Mouse (Mus musculus) midbrain, embryonic 13.5 days (tissue): ENCODE measurements around the gene Stag3. TPM values are rescaled to one million over a fixed set of nuclear protein-coding genes. Genes with fewer than 3 reads are reported as not detected.

Experiments used
- ATAC-seq: fragments of 200-750 bp; cut with Nextera tagmentation; 2 replicates; pipeline ENCODE4 v1.8.0; 2017; ENCODE audit warnings: mild to moderate bottlenecking, moderate TSS enrichment, moderate library complexity
- H3K27ac ChIP-seq: fragments of 300-500 bp; sonication (generic); 2 replicates; pipeline ENCODE4 v1.5.1; 2015; ENCODE audit warnings: inconsistent platforms, mild to moderate bottlenecking, moderate library complexity
- H3K27me3 ChIP-seq: fragments of 300-500 bp; sonication (generic); 2 replicates; pipeline ENCODE4 v1.6.1; 2015; ENCODE audit warnings: mild to moderate bottlenecking, inconsistent platforms
- H3K36me3 ChIP-seq: fragments of 300-500 bp; sonication (generic); 2 replicates; pipeline ENCODE4 v1.6.1; 2015; ENCODE audit warnings: mild to moderate bottlenecking, inconsistent platforms
- H3K4me1 ChIP-seq: fragments of 300-500 bp; sonication (generic); replicated peaks from 2 replicates; pipeline ENCODE4 v1.6.1; 2015; ENCODE audit warnings: inconsistent platforms
- H3K4me2 ChIP-seq: fragments of 300-500 bp; sonication (generic); replicated peaks from 2 replicates; pipeline ENCODE4 v1.6.1; 2015; ENCODE audit warnings: moderate library complexity, mild to moderate bottlenecking, inconsistent platforms
- H3K4me3 ChIP-seq: fragments of 300-500 bp; sonication (generic); replicated peaks from 2 replicates; pipeline ENCODE4 v1.5.1; 2015; ENCODE audit warnings: mild to moderate bottlenecking, inconsistent platforms
- H3K9ac ChIP-seq: fragments of 300-500 bp; sonication (generic); replicated peaks from 2 replicates; pipeline ENCODE4 v1.6.1; 2015; ENCODE audit warnings: mild to moderate bottlenecking, inconsistent platforms
- H3K9me3 ChIP-seq: fragments of 300-500 bp; sonication (generic); 2 replicates; pipeline ENCODE4 v1.6.1; 2016; ENCODE audit warnings: mild to moderate bottlenecking, inconsistent platforms
- WGBS: fragments of 180-500 bp; shearing (Covaris S2); methylation state at CpG from one replicate; pipeline ENCODE4 v1.1.7; 2015; 5-methylcytosine and 5-hydroxymethylcytosine counted together
- polyA plus RNA-seq: library from polyadenylated mRNA; unstranded; fragments of >200 nt; fragmentation: Nextera tagmentation; extraction: Ambion mirVana; gene quantifications from 2 replicates; pipeline ENCODE4 v1.2.1, GENCODE M21; 2015

The Stag3 gene
- polyA plus RNA-seq, 1 experiment from 2014 or later = 4.8 TPM

DNA sequence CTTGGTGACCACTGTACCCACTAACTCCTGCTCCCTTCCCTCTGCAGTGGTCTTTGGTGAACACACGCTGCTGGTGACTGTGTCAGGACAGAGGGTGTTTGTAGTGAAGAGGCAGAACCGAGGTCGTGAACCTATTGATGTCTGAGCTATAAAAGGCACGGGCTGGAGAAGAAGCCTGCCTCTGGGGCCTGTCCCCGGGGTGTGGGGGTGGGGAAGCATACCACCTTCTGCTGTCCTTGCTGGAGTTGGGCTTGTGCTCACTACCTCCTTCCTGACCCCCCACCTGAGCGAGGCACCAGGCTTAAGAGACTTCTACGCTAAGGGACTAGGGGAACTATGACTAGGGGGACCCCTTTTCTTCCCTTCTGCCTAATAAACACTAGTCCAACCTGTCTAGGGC is 21.0 kb upstream of the Stag3 start:
- peaks cover 50% of the 10 kb centered on the region for H3K36me3 ChIP-seq
- no peak overlapping the region for H3K4me2 ChIP-seq
- no peak overlapping the region for H3K27ac ChIP-seq
- H3K4me3 ChIP-seq = no peak overlapping the region
- ATAC-seq = no peak
- no peak overlapping the region for H3K9ac ChIP-seq
- peaks cover 31% of the 10 kb centered on the region for H3K4me1 ChIP-seq
- H3K27me3 ChIP-seq = no peaks in the 10 kb centered on the region
- WGBS = 80% methylated on average over 7 of the region's 7 CpGs
- no peaks in the 10 kb centered on the region for H3K9me3 ChIP-seq

DNA sequence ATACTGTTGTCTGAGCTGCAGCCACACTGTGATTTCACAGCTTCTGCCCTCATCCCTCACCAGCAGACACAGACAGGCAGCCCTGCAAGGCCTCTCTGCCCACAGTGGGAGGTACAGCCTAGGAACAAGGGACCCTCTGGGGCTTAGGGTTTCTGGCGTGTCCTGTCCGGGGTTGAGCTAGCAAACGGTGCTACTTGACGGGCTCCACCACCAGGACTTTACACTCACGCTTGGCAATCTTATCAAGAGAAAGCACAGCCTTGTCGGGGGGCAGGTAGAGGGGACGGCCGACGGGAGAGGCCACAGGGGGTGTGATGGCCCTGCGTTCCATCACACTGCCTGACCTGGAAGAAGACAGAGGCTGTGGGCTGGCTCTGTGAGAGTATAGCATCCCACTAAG is 20.0 kb upstream of the Stag3 start:
- H3K4me1 ChIP-seq = peaks cover 37% of the 10 kb centered on the region
- H3K27ac ChIP-seq = no peak overlapping the region
- 0 out of 2 replicates have a peak overlapping the region, but pooled peaks have one; percentile 1 for H3K9ac ChIP-seq
- no peak overlapping the region for H3K4me2 ChIP-seq
- peaks cover 50% of the 10 kb centered on the region for H3K36me3 ChIP-seq
- H3K9me3 ChIP-seq = no peaks in the 10 kb centered on the region
- WGBS = 90% methylated on average over 10 of the region's 10 CpGs
- ATAC-seq = no peak
- no peaks in the 10 kb centered on the region for H3K27me3 ChIP-seq
- no peak overlapping the region for H3K4me3 ChIP-seq

DNA sequence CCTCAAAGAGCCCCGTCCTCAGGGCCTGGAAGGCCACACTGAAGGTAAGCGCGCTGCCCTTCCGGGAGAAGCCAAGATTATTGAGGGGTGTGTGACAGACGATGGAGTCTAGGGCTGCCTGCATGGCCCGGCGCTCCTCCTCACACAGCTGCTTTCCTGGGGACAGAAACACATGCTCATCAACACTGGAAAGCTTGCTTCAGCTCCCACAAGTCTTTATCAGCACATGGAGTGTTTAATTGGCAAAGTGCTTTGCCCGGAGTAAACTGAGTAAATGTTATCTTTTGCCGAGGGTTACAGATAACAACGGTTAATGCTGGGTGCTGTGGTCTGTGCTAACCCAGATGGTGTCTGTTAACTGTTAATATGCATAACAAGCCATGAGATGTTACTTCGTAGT is 19.2 kb upstream of the Stag3 start:
- Histone ChIP-seq H3K36me3 (peaks cover 52% of the 10 kb centered on the region), H3K9ac (no peak overlapping the region)
- no peak for ATAC-seq

DNA sequence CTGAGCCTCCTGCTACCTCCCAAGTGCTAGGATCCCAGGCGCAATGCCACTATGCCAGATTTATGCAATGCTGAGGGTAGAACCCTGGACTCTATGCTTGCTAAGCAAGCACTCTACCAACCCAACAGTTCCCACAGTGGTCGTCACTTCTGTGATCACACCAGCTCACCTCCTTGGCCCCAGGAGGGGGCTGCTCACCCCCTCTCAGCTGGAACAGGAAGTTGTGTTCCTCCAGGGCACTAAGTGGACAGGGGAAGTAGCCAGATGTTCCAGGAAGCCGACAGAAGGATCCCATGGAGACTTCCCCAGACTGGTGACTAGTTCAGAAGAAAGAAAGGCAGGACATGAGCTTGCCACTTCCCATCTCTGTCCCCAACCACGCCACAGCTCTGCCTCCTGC is 18.0 kb upstream of the Stag3 start:
- H3K36me3 ChIP-seq = peaks cover 60% of the 10 kb centered on the region
- ATAC-seq = no peak
- peak overlapping the region; percentile 77; the same call in 1 of the 2 replicates for H3K4me3 ChIP-seq
- no peak overlapping the region for H3K27ac ChIP-seq
- peak overlapping the region; percentile 99 for H3K4me2 ChIP-seq
- H3K9ac ChIP-seq = 0 out of 2 replicates have a peak overlapping the region, but pooled peaks have one; percentile 95
- H3K9me3 ChIP-seq = no peaks in the 10 kb centered on the region
- H3K27me3 ChIP-seq = no peaks in the 10 kb centered on the region
- H3K4me1 ChIP-seq = peaks cover 29% of the 10 kb centered on the region
- 90% methylated on average over 4 of the region's 4 CpGs for WGBS

More for the DNA sequence above, 19.2 kb upstream of the Stag3 start:
- H3K4me3 ChIP-seq = no peak overlapping the region
- no peak overlapping the region for H3K27ac ChIP-seq
- H3K9me3 ChIP-seq = no peaks in the 10 kb centered on the region
- 92% methylated on average over 11 of the region's 11 CpGs for WGBS
- H3K4me1 ChIP-seq = peaks cover 40% of the 10 kb centered on the region
- H3K27me3 ChIP-seq = no peaks in the 10 kb centered on the region
- no peak overlapping the region for H3K4me2 ChIP-seq

DNA sequence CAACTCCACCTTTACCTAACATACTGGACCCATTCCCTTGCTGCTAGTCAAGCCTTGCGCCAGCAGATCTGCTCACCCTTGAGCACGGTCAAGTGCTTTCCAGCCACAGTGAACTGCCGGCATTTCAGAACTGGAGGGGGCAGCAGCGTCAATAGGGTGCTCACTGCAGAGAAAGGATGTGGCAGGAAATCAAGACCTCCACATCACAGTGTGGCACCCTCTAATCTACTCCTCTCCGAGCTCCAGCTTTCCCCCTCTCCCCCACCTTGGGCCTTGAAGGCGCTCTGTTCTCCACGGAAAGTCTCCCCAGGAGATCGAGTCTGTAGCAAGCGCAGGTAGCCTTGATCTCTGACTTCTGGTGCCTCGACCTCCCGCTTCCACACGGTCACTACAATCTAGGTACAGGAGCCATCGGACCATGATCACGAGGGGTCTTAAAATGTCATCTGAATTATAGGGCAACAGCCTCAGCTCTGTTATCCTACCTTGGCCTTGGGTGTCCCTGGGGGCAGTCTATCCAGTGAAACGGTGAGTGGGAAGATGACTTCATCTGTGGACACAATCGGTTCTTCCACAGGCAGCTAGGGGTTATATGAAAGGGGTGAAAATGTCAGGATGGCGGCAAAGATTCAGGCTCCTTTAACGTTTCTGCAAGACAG is 17.3 kb upstream of the Stag3 start:
- H3K4me3 ChIP-seq = peak overlapping the region; percentile 77
- peaks cover 54% of the 10 kb centered on the region for H3K36me3 ChIP-seq
- H3K4me2 ChIP-seq = peak overlapping the region; percentile 99
- H3K9ac ChIP-seq = peak overlapping the region; percentile 95
- 68% methylated on average over 18 of the region's 18 CpGs for WGBS
- H3K27me3 ChIP-seq = no peaks in the 10 kb centered on the region
- no peak overlapping the region for H3K27ac ChIP-seq
- peaks cover 29% of the 10 kb centered on the region for H3K4me1 ChIP-seq
- peak; percentile 1; the same call in 1 of the 2 replicates for ATAC-seq
- H3K9me3 ChIP-seq = no peaks in the 10 kb centered on the region

DNA sequence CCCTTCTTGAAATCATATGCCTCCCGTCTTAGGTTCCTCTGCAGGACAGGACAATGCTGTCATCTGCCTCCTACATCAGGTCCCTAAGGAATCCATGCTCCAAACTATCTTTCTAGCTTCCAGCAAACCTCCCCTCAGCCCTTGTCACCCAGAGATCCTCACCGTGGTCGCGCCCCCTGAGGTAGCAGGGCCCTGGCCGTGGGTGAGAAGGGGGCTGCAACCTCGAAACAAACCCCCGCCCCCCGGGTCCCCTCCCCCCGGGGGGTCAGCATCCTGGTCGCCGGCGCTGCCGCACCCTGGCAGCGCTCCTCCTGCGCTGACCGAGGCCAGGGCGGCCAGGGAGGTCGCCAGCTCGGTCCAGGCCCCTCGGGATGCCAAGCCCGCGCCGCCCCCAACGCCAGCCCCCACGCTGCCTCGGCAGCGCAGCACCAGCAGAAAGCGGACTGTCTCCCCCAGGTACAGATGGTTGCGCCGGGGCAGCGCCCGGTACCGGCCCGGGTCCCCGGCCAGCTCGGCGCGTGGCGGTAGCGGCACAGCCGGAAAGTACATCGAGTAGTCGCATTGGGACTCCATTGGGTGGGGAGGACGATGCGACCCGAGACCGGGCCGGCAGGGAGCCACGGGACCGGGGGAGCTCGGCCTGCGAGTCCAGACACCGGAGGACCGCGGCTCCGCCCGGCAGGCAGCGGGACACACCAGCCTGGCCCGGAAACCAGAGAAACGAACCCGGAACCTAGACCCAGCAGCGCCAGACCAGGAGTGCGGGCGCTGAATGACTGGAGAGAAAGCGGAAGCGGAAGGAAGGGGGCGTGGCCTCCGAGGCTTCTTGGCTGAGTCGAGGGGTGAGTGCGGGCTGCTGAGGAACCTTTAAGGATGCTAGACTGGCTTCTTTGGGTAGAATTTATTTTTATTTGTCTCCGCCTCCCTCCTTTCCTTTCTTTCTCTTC is 16.5 kb upstream of the Stag3 start, which contains the start of gene BC037034:
TSS of gene BC037034 (minus strand) at position 774 of the 947 bp plus-strand sequence.
- peak; percentile 89 for ATAC-seq
- no peaks in the 10 kb centered on the region for H3K9me3 ChIP-seq
- peak within 1 kb of the TSS; percentile 99 for H3K4me2 ChIP-seq
- no peaks in the 10 kb centered on the region for H3K27me3 ChIP-seq
- peaks cover 47% of the 10 kb centered on the region for H3K36me3 ChIP-seq
- H3K27ac ChIP-seq = peak within 1 kb of the TSS; percentile 71
- WGBS = under 1% methylated on average over 63 of the region's 71 CpGs
- peak within 1 kb of the TSS; percentile 77 for H3K4me3 ChIP-seq
- H3K4me1 ChIP-seq = peaks cover 29% of the 10 kb centered on the region
- H3K9ac ChIP-seq = peak within 1 kb of the TSS; percentile 95

DNA sequence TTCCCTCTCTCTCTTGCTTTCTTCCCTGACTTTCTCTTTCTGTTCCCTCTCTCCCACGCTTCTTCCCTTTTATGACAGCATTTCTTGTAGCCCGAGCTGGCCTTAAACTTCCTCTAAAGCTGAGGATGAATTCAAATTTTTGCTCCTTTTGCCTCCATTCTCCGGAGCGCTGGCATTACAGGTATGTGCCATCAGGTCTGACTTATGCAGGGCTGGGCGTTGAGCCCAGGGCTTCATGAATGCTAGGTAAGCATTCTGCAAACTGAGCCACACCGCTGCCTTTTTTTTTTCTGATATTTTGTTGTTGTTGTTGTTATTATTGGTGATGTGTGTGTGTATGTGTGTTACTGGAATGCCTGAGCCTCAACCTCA is 15.8 kb upstream of the Stag3 start:
- peak overlapping the region; percentile 77 for H3K4me3 ChIP-seq
- no peaks in the 10 kb centered on the region for H3K9me3 ChIP-seq
- H3K27me3 ChIP-seq = no peaks in the 10 kb centered on the region
- ATAC-seq = 0 out of 2 replicates have a peak, but pooled peaks have one; percentile 4
- WGBS = 15% methylated on average over 6 of the region's 6 CpGs
- H3K9ac ChIP-seq = peak overlapping the region; percentile 95
- peaks cover 29% of the 10 kb centered on the region for H3K4me1 ChIP-seq
- peak overlapping the region; percentile 99 for H3K4me2 ChIP-seq
- H3K27ac ChIP-seq = peak overlapping the region; percentile 71; the same call in 1 of the 2 replicates
- peaks cover 41% of the 10 kb centered on the region for H3K36me3 ChIP-seq

DNA sequence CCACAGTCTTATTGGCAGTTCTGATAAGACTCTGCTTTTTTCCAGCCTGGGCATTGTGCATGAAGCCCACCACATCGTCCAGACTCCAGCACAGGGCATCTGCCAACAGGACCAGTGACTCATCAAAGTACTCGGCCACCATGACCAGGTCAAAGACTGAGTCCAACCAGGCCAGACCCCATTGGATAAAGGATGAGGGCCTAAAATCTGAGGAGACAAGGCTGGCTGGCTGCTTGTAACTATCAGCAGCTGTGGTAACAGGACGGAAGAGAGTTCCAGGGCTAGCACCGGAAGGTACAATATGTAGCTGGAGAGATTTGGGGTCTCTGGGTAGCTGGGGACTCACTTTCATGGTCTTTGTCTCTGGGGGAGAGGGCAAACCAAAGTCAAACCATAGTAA is 14.3 kb upstream of the Stag3 start:
- ATAC-seq = no peak
- Histone ChIP-seq H3K27me3 (no peaks in the 10 kb centered on the region), H3K9ac (no peak overlapping the region), H3K4me2 (no peak overlapping the region), H3K36me3 (peaks cover 26% of the 10 kb centered on the region), H3K4me3 (no peak overlapping the region), H3K4me1 (peaks cover 29% of the 10 kb centered on the region), H3K27ac (no peak overlapping the region), H3K9me3 (no peaks in the 10 kb centered on the region)
- whole genome bisulfite sequencing = 92% methylated on average over 4 of the region's 4 CpGs

DNA sequence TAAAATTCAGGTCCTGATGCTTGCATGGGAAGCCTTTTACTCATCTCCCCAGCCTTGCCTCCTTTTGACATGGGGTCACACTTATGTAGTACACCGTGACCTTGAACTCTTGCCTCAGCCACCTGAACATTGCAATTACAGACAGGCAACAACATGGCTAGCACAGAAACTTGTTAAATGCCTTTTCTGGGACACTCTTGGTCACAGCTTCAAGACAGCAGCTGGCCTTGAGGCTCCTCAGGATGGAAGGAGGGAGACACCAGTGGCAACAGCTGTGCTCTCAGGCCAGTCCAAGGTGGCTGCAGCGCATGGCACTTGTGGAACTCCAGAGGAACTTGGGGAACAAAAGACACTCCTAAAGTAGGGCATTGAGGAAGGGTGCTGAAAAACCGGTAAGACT is 12.9 kb upstream of the Stag3 start:
- H3K4me2 ChIP-seq = no peak overlapping the region
- no peaks in the 10 kb centered on the region for H3K9me3 ChIP-seq
- no peak overlapping the region for H3K4me3 ChIP-seq
- H3K9ac ChIP-seq = no peak overlapping the region
- no peak overlapping the region for H3K27ac ChIP-seq
- peaks cover 12% of the 10 kb centered on the region for H3K36me3 ChIP-seq
- WGBS = 92% methylated on average over 3 of the region's 3 CpGs
- H3K27me3 ChIP-seq = peaks cover 3% of the 10 kb centered on the region; the same call in 1 of the 2 replicates
- peaks cover 26% of the 10 kb centered on the region for H3K4me1 ChIP-seq
- no peak for ATAC-seq

DNA sequence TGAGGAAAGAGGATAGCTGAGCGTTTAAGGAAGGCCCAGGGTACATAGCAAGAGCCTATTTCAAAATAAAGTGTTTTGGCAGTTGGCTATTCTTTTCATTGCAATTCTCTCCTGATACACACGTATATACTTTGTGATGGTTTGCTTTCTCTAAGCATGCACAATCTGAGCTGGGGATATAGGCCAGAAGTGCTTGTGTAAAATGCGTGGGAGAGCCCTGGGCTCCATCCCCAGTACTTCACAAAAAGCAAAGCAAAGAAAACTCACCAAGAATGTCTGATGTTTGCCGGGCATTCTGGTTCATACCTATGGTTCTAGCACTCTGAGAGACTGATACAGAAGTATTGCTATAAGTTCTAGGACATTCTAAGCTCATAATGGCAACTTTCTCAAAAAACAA is 11.1 kb upstream of the Stag3 start:
- no peak overlapping the region for H3K9ac ChIP-seq
- 85% methylated on average over 4 of the region's 4 CpGs for WGBS
- H3K4me3 ChIP-seq = no peak overlapping the region
- no peak overlapping the region for H3K4me2 ChIP-seq
- peaks cover 33% of the 10 kb centered on the region for H3K4me1 ChIP-seq
- no peaks in the 10 kb centered on the region for H3K9me3 ChIP-seq
- H3K36me3 ChIP-seq = peaks cover 13% of the 10 kb centered on the region
- H3K27me3 ChIP-seq = peaks cover 3% of the 10 kb centered on the region; the same call in 1 of the 2 replicates
- ATAC-seq = no peak
- H3K27ac ChIP-seq = no peak overlapping the region

DNA sequence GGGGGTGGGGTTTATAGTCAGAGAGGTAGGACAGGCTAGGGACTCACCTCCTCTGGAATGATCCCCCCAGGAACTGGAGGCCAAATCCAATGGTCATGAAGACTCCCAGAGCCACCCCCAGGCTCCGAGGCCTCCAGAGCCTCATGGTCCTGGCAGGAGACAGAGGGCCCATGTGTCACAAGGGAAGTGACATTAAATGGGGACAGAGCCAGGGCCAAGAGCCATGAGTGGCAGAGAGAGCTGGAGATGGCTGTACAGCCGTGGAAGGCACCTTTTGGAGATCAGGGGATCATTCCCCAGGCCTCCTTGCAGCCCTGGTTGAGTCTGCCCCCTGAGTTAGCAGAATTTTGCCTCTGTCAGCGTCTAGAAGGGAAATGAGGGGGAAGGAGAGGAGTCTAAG is 8.8 kb upstream of the Stag3 start:
- Histone ChIP-seq H3K9ac (no peak overlapping the region), H3K27me3 (peaks cover 3% of the 10 kb centered on the region; the same call in 1 of the 2 replicates), H3K27ac (no peak overlapping the region), H3K4me2 (no peak overlapping the region), H3K9me3 (no peaks in the 10 kb centered on the region), H3K4me3 (no peak overlapping the region), H3K36me3 (peaks cover 22% of the 10 kb centered on the region), H3K4me1 (peaks cover 41% of the 10 kb centered on the region)
- 66% methylated on average over 3 of the region's 3 CpGs for WGBS
- ATAC-seq = no peak
